Mouse (Mus musculus) layer of hippocampus, adult 2 months (tissue): ENCODE data around the gene Dcaf4. TPM values are rescaled to one million over a fixed set of nuclear protein-coding genes. Genes with fewer than 3 reads are reported as not detected.

Experiments
- DNase-seq, 2 experiments: peaks; one replicate each; pipeline ENCODE4 v3.0.0; 2022; ENCODE audit warnings: low spot score in 2 of 2
- H3K27ac ChIP-seq: fragments of 200-600 bp; 2 replicates; pipeline ENCODE4 v1.8.1; 2022
- H3K4me3 ChIP-seq: fragments of 200-600 bp; 2 replicates; pipeline ENCODE4 v1.8.1; 2022; ENCODE audit warnings: mild to moderate bottlenecking
- CTCF ChIP-seq: fragments of 200-600 bp; conservative IDR thresholded peaks from 2 replicates; pipeline ENCODE4 v1.8.1; 2022; ENCODE audit warnings: antibody characterized with exemption, mild to moderate bottlenecking, moderate library complexity
- long read RNA-seq, 2 experiments: library from polyadenylated mRNA; stranded (forward); transcript quantifications; one replicate each; pipeline ENCODE4 v2.0.0; 2021; ENCODE audit warnings: borderline mapping rate in 2 of 2
- total RNA-seq, 2 experiments: library from RNA; stranded (reverse); gene quantifications; 2 replicates each; pipeline ENCODE4 v1.2.3; 2021

Dcaf4 gene
- 10 to 100 TPM; 29.0 to 30.3 TPM for total RNA-seq
- long read RNA-seq, experiment 1, transcript Dcaf4-201 (14 exons, 2,008 nt), result major isoform, 8 of 20 reads
- long read RNA-seq, experiment 1, partial matches to known transcripts, result 2 of 20 reads
- long read RNA-seq, experiment 1, other reads (novel, unspliced or antisense), result 9 of 20 reads
- long read RNA-seq, experiment 2, transcript Dcaf4-201 (14 exons, 2,008 nt), result major isoform, 20 of 31 reads
- long read RNA-seq, experiment 2, partial matches to known transcripts, result 3 of 31 reads
- long read RNA-seq, experiment 2, other reads (novel, unspliced or antisense), result 8 of 31 reads

DNA sequence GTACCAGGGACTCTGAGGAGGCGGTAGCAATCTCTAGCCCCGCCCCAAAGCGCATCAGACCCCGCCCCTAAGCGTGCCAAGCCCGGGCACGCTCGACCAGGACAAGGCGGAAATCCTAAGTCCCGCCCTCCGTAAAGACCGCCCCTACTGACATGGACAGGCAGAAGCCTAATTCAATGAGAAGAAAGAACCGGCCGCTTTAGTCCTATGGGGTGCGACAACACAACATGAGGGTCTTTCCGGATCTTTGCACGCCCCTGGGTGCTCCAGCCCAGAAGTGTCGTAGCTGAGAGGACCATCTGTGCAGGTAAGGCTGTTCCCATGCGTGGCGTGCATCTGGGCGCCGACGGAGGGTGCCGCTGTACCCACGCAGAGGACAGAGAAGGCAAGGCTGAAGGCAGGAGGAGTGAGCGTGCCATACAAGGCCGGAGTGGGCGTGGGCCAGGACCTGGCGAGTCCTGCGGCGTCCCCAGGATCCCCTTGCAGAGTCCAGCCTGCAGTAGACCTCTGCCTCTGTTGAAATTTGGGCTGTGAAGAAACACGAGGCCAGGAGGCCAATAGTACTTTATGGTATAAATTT, at the start of gene Dcaf4:
TSS of gene Dcaf4 (plus strand) at position 156 of the 580 bp plus-strand sequence.
- peak; percentile 31 for TF ChIP-seq CTCF
- peak within 1 kb of the TSS; percentile 76 for H3K4me3 ChIP-seq
- peak; percentile 94 to 97 for DNase-seq
- H3K27ac ChIP-seq, result peak within 1 kb of the TSS; percentile 84

DNA sequence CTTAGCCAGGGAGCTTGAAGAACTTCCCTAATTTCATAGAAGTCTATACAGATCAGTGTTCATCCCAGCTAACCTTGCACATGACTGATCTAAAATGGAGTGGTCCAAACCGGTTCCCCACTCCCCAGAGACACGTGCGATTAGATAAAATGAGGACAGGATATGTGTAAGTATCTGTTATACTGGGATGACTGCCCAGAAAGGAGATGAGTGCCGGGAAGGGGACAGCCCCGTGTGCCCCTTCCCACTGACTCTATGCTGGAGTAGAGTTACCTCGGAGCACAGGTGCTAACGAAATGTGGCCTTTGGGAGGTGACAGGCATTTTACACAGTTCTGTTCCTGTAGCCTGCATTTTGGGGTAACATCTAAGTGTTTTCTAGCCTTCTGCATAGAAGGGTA, 48.5 kb upstream of the Dcaf4 start:
- Histone ChIP-seq H3K27ac (no peak overlapping the region), H3K4me3 (no peak overlapping the region)
- no peak for TF ChIP-seq CTCF
- no peak for DNase-seq

DNA sequence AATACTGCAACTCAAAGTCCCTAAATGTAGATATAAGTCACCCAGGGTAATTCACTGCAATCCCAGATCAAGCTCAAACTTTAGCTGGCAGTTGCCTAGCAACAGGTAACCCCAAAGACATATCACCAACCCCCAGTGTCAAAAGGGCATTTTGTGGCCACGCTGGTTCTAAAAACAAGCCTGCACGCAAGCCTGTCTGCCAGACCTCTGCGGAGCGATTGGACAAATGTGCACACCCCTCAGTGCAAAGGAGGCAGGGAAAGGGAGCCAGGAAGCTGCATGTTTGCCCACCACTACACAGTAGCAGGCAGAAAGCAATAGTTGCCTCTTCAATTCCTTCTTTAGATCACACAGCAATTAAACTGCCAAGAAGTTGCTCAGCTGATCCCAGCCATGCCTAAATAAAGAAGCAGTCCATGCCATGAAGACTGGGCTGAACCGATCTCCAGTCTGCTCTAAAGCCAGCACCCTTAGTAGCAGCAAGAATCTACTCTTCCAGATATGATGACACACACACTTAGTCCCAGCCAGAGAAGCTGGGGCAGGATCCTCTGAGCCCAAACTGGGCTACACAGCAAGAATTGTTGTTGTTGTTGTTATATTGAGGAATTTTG, 46.2 kb upstream of the Dcaf4 start:
- no peak overlapping the region for H3K4me3 ChIP-seq
- H3K27ac ChIP-seq, result no peak overlapping the region
- no peak for DNase-seq
- TF ChIP-seq CTCF, result no peak

DNA sequence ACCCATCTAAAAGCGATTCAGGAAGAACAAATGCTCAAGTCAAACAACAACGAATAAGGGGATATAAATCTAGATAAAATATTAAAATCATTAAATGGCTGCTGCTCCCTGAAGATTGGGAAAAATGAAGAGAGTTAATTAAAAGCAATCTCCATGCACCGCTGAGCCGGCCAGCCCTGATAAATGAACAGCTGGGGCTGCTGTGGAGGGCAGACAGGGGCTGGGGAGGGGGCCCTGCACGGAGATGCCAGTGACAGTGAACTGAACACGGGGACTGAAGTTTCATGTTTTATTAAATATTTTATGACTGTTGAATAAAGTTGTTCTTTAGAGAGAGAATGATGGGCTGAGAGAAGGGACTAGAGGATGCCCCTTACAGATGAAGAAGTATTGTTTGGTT, 44.8 kb upstream of the Dcaf4 start:
- TF ChIP-seq CTCF, result no peak
- no peak for DNase-seq
- Histone ChIP-seq H3K4me3 (no peak overlapping the region), H3K27ac (no peak overlapping the region)

DNA sequence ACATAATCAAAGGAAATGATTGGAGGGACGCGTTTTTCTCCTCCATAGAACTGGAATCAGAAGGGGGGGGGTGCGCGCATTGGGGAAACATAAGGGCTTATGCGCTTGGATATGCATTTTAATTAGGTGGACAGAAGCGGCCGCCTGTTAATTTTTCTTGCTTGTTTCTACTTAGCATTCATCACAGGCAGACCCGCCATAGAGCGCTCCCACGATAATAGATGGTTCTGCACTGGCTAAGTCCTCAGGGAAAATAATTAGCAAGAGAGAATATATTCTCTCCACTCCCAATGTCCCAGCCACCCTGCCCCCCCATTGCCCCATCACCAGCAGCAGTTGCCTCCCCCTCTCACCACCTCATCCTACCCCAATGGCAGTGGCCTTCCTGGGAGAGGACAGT, 44.0 kb upstream of the Dcaf4 start:
- no peak overlapping the region for H3K4me3 ChIP-seq
- no peak for TF ChIP-seq CTCF
- H3K27ac ChIP-seq, result no peak overlapping the region
- DNase-seq, result no peak

DNA sequence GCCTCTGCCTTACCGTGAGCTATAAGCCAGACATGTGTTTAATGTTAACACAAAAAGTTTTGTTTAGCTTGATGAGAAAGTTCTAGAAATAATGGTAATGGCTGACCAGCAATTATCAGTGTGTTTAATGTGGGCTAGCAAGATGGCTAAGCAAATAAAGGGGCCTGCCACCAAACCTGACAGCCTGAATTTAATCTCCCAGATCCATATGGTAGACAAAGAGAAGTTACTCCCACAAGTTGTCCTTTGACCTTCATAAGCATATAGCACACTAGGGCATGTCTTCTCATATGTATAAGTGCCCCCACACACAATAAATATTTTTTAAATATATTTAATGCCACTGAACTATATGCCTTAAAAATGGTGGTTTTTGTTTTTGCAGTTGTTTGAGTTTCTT, 41.1 kb upstream of the Dcaf4 start:
- no peak for TF ChIP-seq CTCF
- H3K4me3 ChIP-seq, result no peak overlapping the region
- H3K27ac ChIP-seq, result no peak overlapping the region
- DNase-seq, result no peak

DNA sequence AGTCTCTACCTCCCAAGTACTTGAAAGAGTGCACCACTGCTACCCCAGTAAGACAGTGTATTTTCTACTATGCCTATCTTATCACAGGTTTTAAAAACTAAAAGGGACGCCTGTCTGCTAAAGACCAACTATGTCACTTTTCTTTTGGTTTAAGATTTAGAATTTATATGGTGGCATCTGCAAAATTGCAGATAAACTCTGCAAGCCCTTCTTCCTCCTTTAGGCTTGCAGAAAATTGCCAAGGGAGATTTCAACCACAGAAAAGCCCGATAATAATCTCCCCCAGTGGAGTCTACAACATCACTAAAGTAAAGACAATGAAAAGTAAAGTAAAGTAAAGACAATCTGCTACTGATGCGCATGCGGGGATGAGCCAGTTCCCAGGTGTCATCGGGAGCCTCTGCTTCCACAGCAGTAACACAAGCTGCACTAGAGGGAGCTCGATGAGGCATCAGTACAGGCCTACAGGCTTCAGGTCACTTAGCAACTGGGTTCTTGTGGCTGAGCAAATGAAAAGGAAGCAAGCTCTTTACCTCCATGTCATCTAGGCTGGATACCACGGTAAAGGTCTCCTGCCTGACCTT, 40.4 kb upstream of the Dcaf4 start:
- no peak overlapping the region for H3K4me3 ChIP-seq
- no peak for DNase-seq
- no peak for TF ChIP-seq CTCF
- no peak overlapping the region for H3K27ac ChIP-seq

DNA sequence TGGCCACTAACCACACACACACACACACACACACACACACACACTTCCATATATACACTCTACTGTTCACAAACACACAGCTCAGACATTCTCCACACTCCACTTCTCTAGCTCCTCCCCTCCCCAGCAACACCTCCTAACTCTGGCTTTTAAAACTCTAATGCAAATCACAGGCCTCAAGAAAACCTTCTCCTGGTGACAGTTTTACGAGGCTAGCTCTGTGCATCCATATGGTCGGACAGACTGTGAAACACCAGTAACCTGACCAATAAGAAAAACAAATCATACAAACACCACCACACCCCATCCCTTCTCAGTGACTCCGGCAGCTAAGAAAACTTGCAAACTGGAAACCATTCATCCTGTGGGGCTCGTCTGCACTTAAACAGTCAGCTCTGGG, 38.8 kb upstream of the Dcaf4 start:
- no peak for TF ChIP-seq CTCF
- no peak overlapping the region for H3K27ac ChIP-seq
- DNase-seq, result no peak

DNA sequence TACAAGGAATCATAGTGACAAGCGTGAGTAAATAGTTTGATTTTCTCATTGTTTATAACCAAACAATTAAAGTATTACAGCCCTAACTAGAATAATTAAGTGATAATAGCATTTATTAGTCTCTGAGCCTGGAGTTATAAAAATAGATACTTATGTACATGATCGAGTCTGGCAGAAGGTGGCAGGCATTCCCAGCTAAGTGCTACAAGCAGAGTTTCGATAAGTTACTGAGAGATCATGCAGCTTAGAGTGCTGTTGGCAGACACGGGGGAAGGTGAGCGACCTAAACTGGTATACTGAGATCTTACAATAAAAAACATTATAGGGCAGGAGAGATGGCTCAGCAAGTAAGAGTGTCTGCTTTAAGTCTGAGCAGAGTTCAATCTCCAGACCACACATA, 36.6 kb upstream of the Dcaf4 start:
- no peak overlapping the region for H3K27ac ChIP-seq
- DNase-seq, result no peak
- H3K4me3 ChIP-seq, result no peak overlapping the region
- TF ChIP-seq CTCF, result peak; percentile 26; the same call in 1 of the 2 replicates

More for the DNA sequence above, 38.8 kb upstream of the Dcaf4 start:
- no peak overlapping the region for H3K4me3 ChIP-seq

DNA sequence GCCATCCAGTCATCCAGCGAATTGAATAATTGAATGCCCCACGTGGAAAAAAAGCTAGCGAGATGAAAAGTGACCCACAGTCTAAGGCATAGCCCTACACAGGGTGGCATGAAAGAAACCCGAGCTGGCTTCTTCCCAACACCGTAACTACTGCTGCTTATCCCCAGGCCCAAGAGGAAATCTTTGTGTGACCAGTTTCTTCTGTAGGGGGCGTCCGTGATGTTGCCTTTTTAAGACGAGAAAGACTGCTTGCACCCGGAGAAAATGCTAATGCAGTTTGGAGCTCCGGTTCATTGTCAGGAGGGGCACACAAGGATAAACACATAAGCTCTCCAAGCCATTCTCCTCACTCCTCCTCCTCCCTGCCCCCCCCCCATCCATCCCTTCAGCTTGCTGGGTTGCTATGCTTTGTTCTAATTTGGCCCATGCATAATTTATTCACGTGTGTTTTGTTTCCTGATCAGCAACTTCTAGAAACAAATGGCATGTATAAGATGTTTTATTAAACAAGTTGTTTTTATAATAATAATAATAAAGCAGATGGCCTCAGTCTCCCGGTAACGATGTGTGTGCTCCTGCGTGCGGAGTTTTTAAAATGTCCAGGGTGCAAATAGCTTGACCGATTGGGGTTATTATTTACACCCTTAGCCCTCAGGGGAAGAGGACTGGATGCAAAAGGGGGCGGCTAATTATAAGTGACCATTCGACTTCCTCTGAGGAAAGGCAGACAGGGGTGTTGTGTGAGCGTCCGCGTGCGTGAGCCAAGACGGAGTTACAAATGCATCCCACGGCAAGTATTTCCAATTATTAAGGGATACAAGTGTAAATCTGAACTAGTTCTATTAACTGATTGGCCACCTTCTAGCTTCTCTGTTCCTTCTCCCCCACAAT, 35.2 kb upstream of the Dcaf4 start:
- no peak for DNase-seq
- Histone ChIP-seq H3K27ac (peak overlapping the region; percentile 92), H3K4me3 (peak overlapping the region; percentile 69)
- TF ChIP-seq CTCF, result peak; percentile 45

DNA sequence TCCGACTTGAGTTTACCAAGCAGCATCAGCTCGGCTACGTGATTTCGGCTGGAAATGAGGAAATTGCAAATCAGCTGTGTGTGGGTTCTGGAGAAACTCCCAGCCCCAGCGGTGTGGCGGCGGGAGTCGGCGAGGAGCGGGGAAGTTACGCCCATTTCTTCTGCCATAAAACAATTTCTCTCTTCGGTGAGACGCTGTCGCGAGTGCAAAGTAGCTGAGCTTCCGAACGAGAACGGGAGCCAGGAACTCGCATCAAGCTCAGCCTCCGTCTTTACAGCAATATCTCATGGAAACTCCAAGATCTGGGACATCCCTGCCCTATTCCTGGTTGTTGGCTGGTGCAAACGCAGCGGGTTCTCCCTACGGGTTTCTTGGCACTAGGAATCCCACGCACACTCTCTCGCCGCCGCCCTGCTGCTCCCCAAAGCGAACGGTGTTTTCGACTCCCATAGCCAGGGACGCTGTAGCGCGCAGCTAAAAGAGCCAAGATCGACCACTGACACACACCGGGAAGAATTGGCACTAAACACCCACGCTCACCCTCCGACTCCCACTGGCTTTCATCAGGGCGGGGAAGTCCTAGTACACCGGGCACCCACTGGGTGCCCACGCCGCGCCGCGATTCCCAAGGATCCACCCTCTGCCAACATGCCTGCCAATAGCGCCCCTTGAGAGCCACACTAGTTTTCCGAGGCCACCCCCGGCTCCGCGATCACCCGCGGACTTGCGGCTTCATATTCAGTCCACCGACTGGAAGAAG, 34.2 kb upstream of the Dcaf4 start:
- no peak for TF ChIP-seq CTCF
- Histone ChIP-seq H3K27ac (peak overlapping the region; percentile 92), H3K4me3 (peak overlapping the region; percentile 69)
- peak; percentile 44 to 48 for DNase-seq
